Mouse (Mus musculus): ENCODE results near the gene Hnrnpul1.

The Hnrnpul1 gene

GRCm38 (mm10) chr7:25718788-25719417, 35.7 kb downstream of the Hnrnpul1 start, which contains the start of gene Ccdc97:
Gene Ccdc97, minus strand, starts transcription at chr7:25719088.
- DNase-seq = peak; percentile 93

- no peak for DNase-seq
Measured at GRCm38 (mm10) chr7:25717478-25717877, 37.1 kb downstream of the Hnrnpul1 start.

GRCm38 (mm10) chr7:25715731-25716271, 38.8 kb downstream of the Hnrnpul1 start:
- no peak for DNase-seq

- DNase-seq = no peak
Measured at GRCm38 (mm10) chr7:25714581-25714980, 40.0 kb downstream of the Hnrnpul1 start.

GRCm38 (mm10) chr7:25712801-25713200, 41.8 kb downstream of the Hnrnpul1 start:
- DNase-seq = no peak

- no peak for DNase-seq
Measured at GRCm38 (mm10) chr7:25711731-25712197, 42.8 kb downstream of the Hnrnpul1 start.

GRCm38 (mm10) chr7:25711165-25711564, 43.4 kb downstream of the Hnrnpul1 start:
- no peak for DNase-seq

- no peak for DNase-seq
Measured at GRCm38 (mm10) chr7:25710519-25711130, 43.9 kb downstream of the Hnrnpul1 start.

GRCm38 (mm10) chr7:25709961-25710360, 44.6 kb downstream of the Hnrnpul1 start:
- no peak for DNase-seq

GRCm38 (mm10) chr7:25707581-25708292, 46.8 kb downstream of the Hnrnpul1 start:
- no peak for DNase-seq

GRCm38 (mm10) chr7:25706578-25707170, 47.9 kb downstream of the Hnrnpul1 start:
- DNase-seq = no peak

GRCm38 (mm10) chr7:25705801-25706251, 48.7 kb downstream of the Hnrnpul1 start:
- no peak for DNase-seq

- peak; percentile 70 for DNase-seq
Measured at GRCm38 (mm10) chr7:25704716-25705364, 49.7 kb downstream of the Hnrnpul1 start.

GRCm38 (mm10) chr7:25703793-25704494, 50.6 kb downstream of the Hnrnpul1 start:
- no peak for DNase-seq

- no peak for DNase-seq
Measured at GRCm38 (mm10) chr7:25702350-25702749, 52.2 kb downstream of the Hnrnpul1 start.

GRCm38 (mm10) chr7:25700732-25701131, 53.8 kb downstream of the Hnrnpul1 start:
- no peak for DNase-seq

- DNase-seq = no peak
Measured at GRCm38 (mm10) chr7:25699851-25700250, 54.7 kb downstream of the Hnrnpul1 start.

- no peak for DNase-seq
Measured at GRCm38 (mm10) chr7:25694104-25694503, 60.5 kb downstream of the Hnrnpul1 start.

- DNase-seq = no peak
Measured at GRCm38 (mm10) chr7:25690051-25690450, 64.5 kb downstream of the Hnrnpul1 start.

GRCm38 (mm10) chr7:25689603-25690021, 64.9 kb downstream of the Hnrnpul1 start:
- peak; percentile 51 for DNase-seq

GRCm38 (mm10) chr7:25688810-25689586, 65.6 kb downstream of the Hnrnpul1 start:
- DNase-seq = peak; percentile 92
